Mouse (Mus musculus) intestine, embryonic 14.5 days (tissue): ENCODE data around the gene Fgd4. TPM values are rescaled to one million over a fixed set of nuclear protein-coding genes. Genes with fewer than 3 reads are reported as not detected.
"Not testable (repeated sequence)": the region's sequence is repeated elsewhere in the genome, so short reads cannot be mapped to it uniquely, and the experiment has no call there.

Source experiments
- ATAC-seq: fragments of 200-750 bp; cut with Nextera tagmentation; replicated peaks from 2 replicates; pipeline ENCODE4 v1.8.0; 2017; ENCODE audit warnings: low read depth, moderate number of reproducible peaks, moderate TSS enrichment, moderate library complexity; ENCODE audit not compliant: low FRiP score, low TSS enrichment
- DNase-seq: peaks from one replicate; pipeline ENCODE4 v3.0.0-alpha.2; 2018; ENCODE audit warnings: low spot score
- H3K27ac ChIP-seq: fragments of 300-500 bp; sonication (generic); 2 replicates; pipeline ENCODE4 v1.5.1; 2014; ENCODE audit warnings: low read depth, mild to moderate bottlenecking, control low read depth
- H3K27me3 ChIP-seq: fragments of 300-500 bp; sonication (generic); replicated peaks from 2 replicates; pipeline ENCODE4 v1.6.1; 2014; ENCODE audit warnings: low read length, control low read depth; ENCODE audit not compliant: control insufficient read depth, insufficient read depth
- H3K36me3 ChIP-seq: fragments of 300-500 bp; sonication (generic); 2 replicates; pipeline ENCODE4 v1.6.1; 2014; ENCODE audit warnings: low read length, control low read depth; ENCODE audit not compliant: control insufficient read depth, insufficient read depth
- H3K4me1 ChIP-seq: fragments of 300-500 bp; sonication (generic); replicated peaks from 2 replicates; pipeline ENCODE4 v1.6.1; 2014; ENCODE audit warnings: low read length, control low read depth, mixed read lengths; ENCODE audit not compliant: control insufficient read depth, insufficient read depth
- H3K4me2 ChIP-seq: fragments of 300-500 bp; sonication (generic); 2 replicates; pipeline ENCODE4 v1.6.1; 2014; ENCODE audit warnings: low read length
- H3K4me3 ChIP-seq: fragments of 300-500 bp; sonication (generic); 2 replicates; pipeline ENCODE4 v1.5.1; 2014; ENCODE audit warnings: low read depth, low read length, control low read depth, mixed read lengths
- H3K9ac ChIP-seq: fragments of 300-500 bp; sonication (generic); 2 replicates; pipeline ENCODE4 v1.6.1; 2014; ENCODE audit warnings: mild to moderate bottlenecking, low read length
- H3K9me3 ChIP-seq: fragments of 300-500 bp; sonication (generic); 2 replicates; pipeline ENCODE4 v1.6.1; 2016; ENCODE audit warnings: low read length, control low read depth; ENCODE audit not compliant: control insufficient read depth
- WGBS: fragments of 180-500 bp; shearing (Covaris S2); extraction: QIAGEN DNeasy Blood & Tissue Kit; methylation state at CpG from one replicate; pipeline ENCODE4 v1.1.7; 2014; 5-methylcytosine and 5-hydroxymethylcytosine counted together
- polyA plus RNA-seq: library from polyadenylated mRNA; unstranded; fragments of >200 nt; fragmentation: Nextera tagmentation; extraction: Ambion mirVana; gene quantifications from 2 replicates; pipeline ENCODE4 v1.2.1, GENCODE M21; 2014

Fgd4 gene
- polyA plus RNA-seq, 1 experiment from 2014 or later: 14.6 TPM

DNA sequence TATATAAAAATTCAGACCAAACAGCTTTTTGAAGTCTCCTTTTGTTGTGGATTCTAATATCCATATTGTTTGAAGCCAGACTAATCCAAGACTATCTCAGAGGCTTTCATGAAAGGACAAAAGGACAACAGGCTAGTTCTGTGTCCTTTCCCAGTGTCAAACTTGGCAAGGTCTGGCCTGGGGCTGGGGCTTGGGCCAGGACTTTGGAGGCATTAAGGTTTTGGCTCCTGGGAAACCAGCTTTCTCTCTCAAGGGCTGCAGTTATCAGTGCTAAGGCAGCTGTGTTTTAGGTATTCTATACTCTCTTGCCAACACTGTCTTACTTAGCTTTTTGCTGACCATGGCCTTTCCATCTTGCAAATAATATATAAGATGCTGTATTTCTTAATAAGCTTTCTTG is 101.6 kb downstream of the Fgd4 start:
- DNase-seq: no peak
- H3K27me3 ChIP-seq: no peaks in the 10 kb centered on the region
- no peak overlapping the region for H3K4me3 ChIP-seq
- H3K9me3 ChIP-seq: no peaks in the 10 kb centered on the region
- H3K4me1 ChIP-seq: no peaks in the 10 kb centered on the region
- no peak for ATAC-seq
- H3K27ac ChIP-seq: no peak overlapping the region
- H3K4me2 ChIP-seq: no peak overlapping the region
- peaks cover 5% of the 10 kb centered on the region; the same call in 1 of the 2 replicates for H3K36me3 ChIP-seq
- H3K9ac ChIP-seq: no peak overlapping the region

- Histone ChIP-seq H3K4me3 (no peak overlapping the region), H3K27me3 (no peaks in the 10 kb centered on the region), H3K4me1 (peaks cover 4% of the 10 kb centered on the region), H3K4me2 (no peak overlapping the region), H3K36me3 (peaks cover 8% of the 10 kb centered on the region; the same call in 1 of the 2 replicates), H3K27ac (no peak overlapping the region), H3K9ac (no peak overlapping the region), H3K9me3 (no peaks in the 10 kb centered on the region)
- DNase-seq (no peak), ATAC-seq (peak; percentile 85)
- WGBS: 58% methylated on average over 1 of the region's 1 CpGs
Measured at GRCm38 (mm10) chr16:16485523-16486043, 114.8 kb downstream of the Fgd4 start.

DNA sequence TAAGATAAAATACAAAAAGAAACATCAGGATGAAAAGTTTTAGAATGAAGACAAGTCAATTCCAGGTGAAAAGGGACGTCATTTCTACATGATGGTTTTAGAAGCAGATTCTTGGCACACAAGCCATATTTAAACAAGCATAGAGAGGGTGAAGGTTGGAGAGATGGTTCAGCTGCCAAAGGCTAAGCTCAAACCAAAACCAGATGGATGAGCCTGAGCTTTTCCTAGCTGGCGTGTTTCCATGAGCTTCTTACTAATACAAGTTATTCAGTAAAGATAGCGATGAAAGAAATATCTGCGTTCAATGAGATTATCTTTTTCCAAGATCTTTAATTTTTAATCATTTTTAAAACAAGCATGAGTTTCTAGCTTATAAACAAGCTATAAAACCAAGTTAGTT is 115.7 kb downstream of the Fgd4 start:
- ATAC-seq (no peak), DNase-seq (no peak)
- Histone ChIP-seq H3K9ac (no peak overlapping the region), H3K9me3 (no peaks in the 10 kb centered on the region), H3K36me3 (peaks cover 8% of the 10 kb centered on the region; the same call in 1 of the 2 replicates), H3K4me2 (no peak overlapping the region), H3K4me3 (no peak overlapping the region), H3K27me3 (no peaks in the 10 kb centered on the region), H3K4me1 (peaks cover 4% of the 10 kb centered on the region), H3K27ac (no peak overlapping the region)
- WGBS: 71% methylated on average over 4 of the region's 4 CpGs

GRCm38 (mm10) chr16:16473451-16473850 is 126.9 kb downstream of the Fgd4 start:
- H3K4me3 ChIP-seq, ATAC-seq, H3K27me3 ChIP-seq, H3K4me1 ChIP-seq, H3K4me2 ChIP-seq, H3K27ac ChIP-seq, DNase-seq, H3K9me3 ChIP-seq, H3K9ac ChIP-seq: not testable (repeated sequence)
- WGBS: 90% methylated on average over 10 of the region's 10 CpGs
- peaks cover 12% of the 10 kb centered on the region; the same call in 1 of the 2 replicates for H3K36me3 ChIP-seq

DNA sequence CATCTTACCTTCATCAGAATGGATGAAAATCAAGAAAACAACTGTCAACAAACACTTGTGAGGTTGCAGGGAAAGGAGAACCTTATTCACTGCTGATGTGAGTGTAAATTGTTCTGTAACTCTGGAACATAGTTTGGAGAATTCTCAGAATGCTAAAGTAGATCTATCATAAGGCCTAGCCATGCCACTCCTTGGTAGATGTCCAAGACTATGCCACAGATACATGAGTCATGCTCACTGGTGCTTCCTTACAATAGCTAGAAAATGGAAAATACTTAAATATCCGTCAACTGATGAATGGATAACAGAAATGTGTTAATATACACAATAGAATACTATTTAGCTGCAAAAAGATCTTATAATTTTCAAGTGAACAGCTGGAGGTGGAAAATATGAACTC is 150.3 kb downstream of the Fgd4 start:
- no peak overlapping the region for H3K4me3 ChIP-seq
- H3K36me3 ChIP-seq: no peaks in the 10 kb centered on the region
- H3K27me3 ChIP-seq: no peaks in the 10 kb centered on the region
- H3K4me1 ChIP-seq: no peaks in the 10 kb centered on the region
- H3K9me3 ChIP-seq: no peaks in the 10 kb centered on the region
- no peak overlapping the region for H3K4me2 ChIP-seq
- DNase-seq: no peak
- ATAC-seq: no peak
- 85% methylated on average over 1 of the region's 1 CpGs for WGBS
- no peak overlapping the region for H3K9ac ChIP-seq
- no peak overlapping the region for H3K27ac ChIP-seq

DNA sequence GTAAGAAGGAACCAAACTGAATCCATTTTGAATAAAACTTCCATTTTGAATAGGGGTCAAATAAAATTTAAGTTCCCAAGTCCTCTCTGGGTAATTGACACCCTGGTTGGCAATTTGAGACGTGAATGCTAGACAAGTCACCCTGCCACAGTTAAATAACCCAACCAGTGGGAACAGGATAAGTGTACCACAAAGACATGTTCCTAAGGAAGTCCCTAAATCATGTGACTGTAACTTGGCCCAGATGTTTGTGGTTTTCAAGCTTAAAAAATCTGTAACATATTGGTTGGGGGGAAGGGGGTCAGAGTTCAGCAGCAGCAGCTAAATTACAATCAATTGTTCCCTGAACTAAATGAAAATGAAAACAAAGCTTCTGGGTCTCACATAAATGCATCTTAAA is 161.9 kb downstream of the Fgd4 start:
- H3K27me3 ChIP-seq: no peaks in the 10 kb centered on the region
- ATAC-seq: no peak
- H3K9ac ChIP-seq: no peak overlapping the region
- WGBS: 71% methylated on average over 1 of the region's 1 CpGs
- H3K27ac ChIP-seq: no peak overlapping the region
- H3K4me2 ChIP-seq: no peak overlapping the region
- H3K4me3 ChIP-seq: no peak overlapping the region
- H3K4me1 ChIP-seq: no peaks in the 10 kb centered on the region
- peaks cover 13% of the 10 kb centered on the region; the same call in 1 of the 2 replicates for H3K36me3 ChIP-seq
- H3K9me3 ChIP-seq: no peaks in the 10 kb centered on the region
- DNase-seq: no peak

DNA sequence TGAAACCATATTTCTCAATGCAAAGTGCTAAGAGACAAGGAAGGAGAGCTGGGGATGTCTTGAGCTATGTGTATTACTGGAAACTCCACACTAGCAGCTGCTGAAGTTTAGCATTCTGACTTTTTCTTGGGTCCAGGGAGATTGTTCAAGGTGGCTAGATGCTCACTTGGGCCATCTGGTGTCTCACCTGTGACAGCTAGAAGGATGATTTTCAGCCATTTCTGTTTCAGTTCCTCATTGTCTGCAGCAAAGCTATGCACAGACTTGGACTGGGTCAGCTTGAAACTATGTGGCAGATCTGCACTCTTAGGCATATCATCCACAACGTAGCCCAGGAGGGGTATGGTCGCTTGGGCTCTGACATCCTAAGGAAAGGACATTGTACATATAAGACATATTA is 177.9 kb downstream of the Fgd4 start:
- no peak overlapping the region for H3K27ac ChIP-seq
- 88% methylated on average over 2 of the region's 2 CpGs for WGBS
- ATAC-seq: no peak

DNA sequence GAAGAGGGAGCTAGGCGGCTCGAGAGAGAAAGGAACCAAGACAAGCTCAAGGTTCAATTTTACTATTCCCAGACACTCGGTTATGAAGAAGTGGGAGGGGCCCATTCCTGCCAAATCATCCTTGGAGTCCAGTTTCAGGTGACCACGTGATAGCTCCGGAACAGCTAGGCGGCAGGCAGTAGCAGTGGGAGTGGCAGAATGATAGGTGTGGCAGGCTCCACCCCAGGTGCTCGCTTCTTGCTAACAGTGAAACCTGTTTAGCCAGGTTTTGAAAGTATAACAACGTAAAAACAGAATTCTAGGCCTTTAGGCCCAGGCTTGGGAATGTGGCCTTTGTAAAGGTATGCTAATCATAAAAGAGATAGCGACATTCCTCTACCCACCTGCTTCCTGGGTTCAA is 233.1 kb downstream of the Fgd4 start:
- ATAC-seq: peak; percentile 53; the same call in 1 of the 2 replicates
- not testable (repeated sequence) for H3K4me3 ChIP-seq, DNase-seq, H3K4me2 ChIP-seq, H3K9ac ChIP-seq, H3K4me1 ChIP-seq, H3K27me3 ChIP-seq, H3K36me3 ChIP-seq, H3K9me3 ChIP-seq, H3K27ac ChIP-seq
- 63% methylated on average over 8 of the region's 9 CpGs for WGBS

More for the DNA sequence above, 177.9 kb downstream of the Fgd4 start:
- H3K27me3 ChIP-seq: no peaks in the 10 kb centered on the region
- DNase-seq: no peak
- H3K9me3 ChIP-seq: no peaks in the 10 kb centered on the region
- H3K4me2 ChIP-seq: no peak overlapping the region
- H3K4me1 ChIP-seq: no peaks in the 10 kb centered on the region
- H3K36me3 ChIP-seq: peaks cover 12% of the 10 kb centered on the region; the same call in 1 of the 2 replicates
- H3K9ac ChIP-seq: no peak overlapping the region
- no peak overlapping the region for H3K4me3 ChIP-seq
